In genomic region chr9:62346388-62346679, GRCm38 (mm10) we compare ENCODE assay signal across 9 mouse cellular contexts. TPM values are rescaled to one million over a fixed set of nuclear protein-coding genes. Genes with fewer than 3 reads are reported as not detected.
A peak's percentile ranks its signal among the peaks of the same experiment; 100 is the strongest.
DNase-seq lines count a peak whose midpoint lies in the region; ATAC-seq and TF ChIP-seq lines count a peak whose summit lies in the region.
"Had no signal": no experiment of that assay in that cellular context is flagged by ENCODE, and none has a peak within 500 bp of the region (broad histone marks: within the 10 kb centered on the region; RNA-seq: fewer than 3 reads in every experiment).

No protein-coding gene starts in this region.

- H3K27ac ChIP-seq in lung, embryonic 14.5 days (ENCODE audit: low read depth): no peak overlapping the region
- H3K27ac ChIP-seq in kidney, embryonic 16.5 days (ENCODE audit: low read length): no peak overlapping the region

- no peaks in the 10 kb centered on the region for H3K9me3 ChIP-seq in lung, embryonic 14.5 days (ENCODE audit: low read depth, low read length)
- H3K9me3 ChIP-seq in kidney, embryonic 16.5 days (ENCODE audit: low read length): no peaks in the 10 kb centered on the region

- WGBS in lung, embryonic 14.5 days: 75% methylated on average over 6 of the region's 6 CpGs
- 65% methylated on average over 6 of the region's 6 CpGs for WGBS in kidney, embryonic 16.5 days

- H3K4me2 ChIP-seq in lung, embryonic 14.5 days: no peak overlapping the region
- H3K4me2 ChIP-seq in kidney, embryonic 16.5 days (replicated peaks; ENCODE audit: low read depth, low read length): peak overlapping the region; percentile 76; the same call in 1 of the 2 replicates

- H3K27me3 ChIP-seq in lung, embryonic 14.5 days (ENCODE audit: insufficient read depth, low read length): no peaks in the 10 kb centered on the region
- H3K27me3 ChIP-seq in kidney, embryonic 16.5 days (ENCODE audit: insufficient read depth, low read length): no peaks in the 10 kb centered on the region
- no peaks in the 10 kb centered on the region for H3K27me3 ChIP-seq in splenic B cell, adult 2 months (ENCODE audit: control insufficient read depth, insufficient read depth, low read length, poor library complexity, severe bottlenecking)

- H3K4me1 ChIP-seq in lung, embryonic 14.5 days (ENCODE audit: insufficient read depth): peaks cover 8% of the 10 kb centered on the region
- peaks cover 50% of the 10 kb centered on the region for H3K4me1 ChIP-seq in kidney, embryonic 16.5 days (ENCODE audit: insufficient read depth, low read length)

- no peaks in the 10 kb centered on the region for H3K36me3 ChIP-seq in lung, embryonic 14.5 days (ENCODE audit: insufficient read depth)
- H3K36me3 ChIP-seq in kidney, embryonic 16.5 days (ENCODE audit: insufficient read depth, low read length): no peaks in the 10 kb centered on the region
- no peaks in the 10 kb centered on the region for H3K36me3 ChIP-seq in splenic B cell, adult 2 months (ENCODE audit: control insufficient read depth, insufficient read depth, low read length, poor library complexity, severe bottlenecking)

- DNase-seq in cerebellum, postnatal 25 days: peak; percentile 20 to 31
- no peak for DNase-seq in cerebellum, adult 9-10 months
- DNase-seq in lung, embryonic 14.5 days: peak; percentile 0
- no peak for DNase-seq in lung, postnatal 10 days
- DNase-seq in splenic B cell, adult 2 months (ENCODE audit: low read depth, low spot score): peak; percentile 21
- no peak for DNase-seq in layer of hippocampus, postnatal 14 days (ENCODE audit: low spot score in 2 of 2)
- DNase-seq in left cerebral cortex, adult 18-20 months (ENCODE audit: low spot score in 2 of 2): no peak
- DNase-seq: adrenal gland, postnatal 10 days had no signal

- no peak overlapping the region for H3K4me3 ChIP-seq in lung, embryonic 14.5 days (ENCODE audit: low read depth, low read length)
- peak overlapping the region; percentile 10; the same call in 1 of the 2 replicates for H3K4me3 ChIP-seq in kidney, embryonic 16.5 days (ENCODE audit: low read length)

- TF ChIP-seq CTCF in lung, embryonic 14.5 days (IDR thresholded peaks at IDR 0.05; ENCODE audit: low read depth): no peak

- no peak for ATAC-seq in lung, embryonic 14.5 days (ENCODE audit: insufficient read depth)
- no peak for ATAC-seq in kidney, embryonic 16.5 days (ENCODE audit: low FRiP score, low TSS enrichment)

- no peak overlapping the region for H3K9ac ChIP-seq in lung, embryonic 14.5 days
- H3K9ac ChIP-seq in kidney, embryonic 16.5 days (replicated peaks; ENCODE audit: low read length): 0 out of 2 replicates have a peak overlapping the region, but pooled peaks have one; percentile 37

RNA-seq across cellular contexts. Expression of gene Anp32a, which starts 5.2 kb away (rescaled TPM):
- 134 and 135 TPM in 2 replicates for polyA plus RNA-seq in lung, embryonic 14.5 days (2014; fragmentation: Nextera tagmentation; extraction: Ambion mirVana)
- polyA plus RNA-seq in kidney, embryonic 16.5 days (2015; fragmentation: Nextera tagmentation; extraction: Ambion mirVana): 196 and 238 TPM in 2 replicates
- total RNA-seq in layer of hippocampus, postnatal 14 days (2021): 100 to 1,000 TPM; 241 to 247 TPM
- 100 to 1,000 TPM; 255 to 287 TPM for total RNA-seq in left cerebral cortex, adult 18-20 months (2021)

Comparison
In these comparisons a context has a peak if more than half of its experiments do, and no peak if none do; other contexts are left out.
1. DNase-seq: peak in cerebellum, postnatal 25 days (2 of 2), lung, embryonic 14.5 days (single experiment) and splenic B cell, adult 2 months (single experiment); none in cerebellum, adult 9-10 months (single experiment), lung, postnatal 10 days (single experiment), layer of hippocampus, postnatal 14 days (0 of 2) and left cerebral cortex, adult 18-20 months (0 of 2).